Comparison of ENCODE assay signal across 20 mouse cellular contexts in genomic region chr17:47258296-47258695, GRCm38 (mm10).
DNase-seq lines count a peak whose midpoint lies in the region; ATAC-seq and TF ChIP-seq lines count a peak whose summit lies in the region.
"Had no signal": no experiment of that assay in that cellular context is flagged by ENCODE, and none has a peak within 500 bp of the region (broad histone marks: within the 10 kb centered on the region; RNA-seq: fewer than 3 reads in every experiment).

No protein-coding gene starts in this region.

- peaks cover 25% of the 10 kb centered on the region for H3K9me3 ChIP-seq in megakaryocyte, embryonic 14.5 days
- H3K9me3 ChIP-seq in forebrain, embryonic 14.5 days (replicated peaks; ENCODE audit: control insufficient read depth, low read length): no peaks in the 10 kb centered on the region
- H3K9me3 ChIP-seq: embryonic facial prominence, embryonic 13.5 days had no signal

- peak overlapping the region; percentile 75 for H3K4me3 ChIP-seq in megakaryocyte, embryonic 14.5 days (replicated peaks)
- H3K4me3 ChIP-seq in forebrain, embryonic 14.5 days (ENCODE audit: low read depth, low read length): no peak overlapping the region
- H3K4me3 ChIP-seq: embryonic facial prominence, embryonic 13.5 days; forebrain, embryonic 13.5 days; gastrocnemius, adult 2 months; heart, embryonic 13.5 days had no signal

- POLR2A ChIA-PET in Patski (lab: Charles Lee): interaction anchor here (0.6 kb wide), 1 partner anchor 118 kb away, joined by 4 read pairs; no protein-coding TSS in a partner anchor

- peaks cover 42% of the 10 kb centered on the region for H3K36me3 ChIP-seq in megakaryocyte, embryonic 14.5 days (replicated peaks; ENCODE audit: low read length)
- peaks cover 4% of the 10 kb centered on the region; the same call in 1 of the 2 replicates for H3K36me3 ChIP-seq in forebrain, embryonic 14.5 days (ENCODE audit: control insufficient read depth, insufficient read depth, low read length)

- in situ Hi-C loops in Patski (cut with MboI; ENCODE audit: low pct_unique_long_range_greater_than_20kb): no loop called here

- CTCF ChIA-PET in Patski (lab: Charles Lee): no interaction called here

- no peak overlapping the region for H3K4me2 ChIP-seq in forebrain, embryonic 14.5 days (ENCODE audit: low read length)
- H3K4me2 ChIP-seq: embryonic facial prominence, embryonic 13.5 days; forebrain, embryonic 13.5 days; heart, embryonic 13.5 days had no signal

- H3K27ac ChIP-seq in forebrain, embryonic 14.5 days (ENCODE audit: low read depth, low read length): no peak overlapping the region
- H3K27ac ChIP-seq: embryonic facial prominence, embryonic 13.5 days; forebrain, embryonic 13.5 days; gastrocnemius, adult 2 months; heart, embryonic 13.5 days had no signal

- no peak overlapping the region for H3K9ac ChIP-seq in forebrain, embryonic 14.5 days (ENCODE audit: low read length)
- H3K9ac ChIP-seq: embryonic facial prominence, embryonic 13.5 days; forebrain, embryonic 13.5 days; heart, embryonic 13.5 days had no signal

- no peak for TF ChIP-seq CTCF in Patski (IDR thresholded peaks at IDR 0.05)

- peaks cover 21% of the 10 kb centered on the region for H3K4me1 ChIP-seq in megakaryocyte, embryonic 14.5 days
- H3K4me1 ChIP-seq in forebrain, embryonic 14.5 days (ENCODE audit: control insufficient read depth, insufficient read depth, low read length): no peaks in the 10 kb centered on the region
- H3K4me1 ChIP-seq: embryonic facial prominence, embryonic 13.5 days; heart, embryonic 13.5 days had no signal

- no peak for ATAC-seq in Patski
- ATAC-seq in forebrain, embryonic 14.5 days: no peak
- no peak for ATAC-seq in cerebellum, adult (ENCODE audit: insufficient number of reproducible peaks, low FRiP score, low TSS enrichment)
- ATAC-seq: forebrain, embryonic 13.5 days; hindbrain, embryonic 16.5 days; inflammation-experienced regulatory T-cells, adult 6 months; intestine, postnatal 0 days had no signal

- H3K27me3 ChIP-seq in Patski: no peaks in the 10 kb centered on the region
- H3K27me3 ChIP-seq in megakaryocyte, embryonic 14.5 days (replicated peaks): no peaks in the 10 kb centered on the region
- H3K27me3 ChIP-seq in forebrain, embryonic 14.5 days (replicated peaks; ENCODE audit: control insufficient read depth, insufficient read depth, low read length): no peaks in the 10 kb centered on the region
- H3K27me3 ChIP-seq: CH12.LX; embryonic facial prominence, embryonic 13.5 days; forebrain, embryonic 13.5 days; heart, embryonic 13.5 days had no signal

- DNase-seq in 416B (ENCODE audit: low read depth): peak; percentile 69
- DNase-seq in Patski (ENCODE audit: low read depth, low spot score): peak; percentile 41
- DNase-seq in forebrain, embryonic 14.5 days (ENCODE audit: low spot score): no peak
- DNase-seq in ovary, postnatal 10 days (ENCODE audit: low spot score): no peak
- DNase-seq: adrenal gland, postnatal 10 days; cerebellum, adult 18-20 months; cerebellum, postnatal 25 days; gastrocnemius, adult 2 months; gastrocnemius, postnatal 25 days; heart, adult 11 months; heart, postnatal 36 days had no signal

- WGBS in forebrain, embryonic 14.5 days: 97% methylated on average over 2 of the region's 2 CpGs

Comparison
In these comparisons a context has a peak if more than half of its experiments do, and no peak if none do; other contexts are left out.
1. DNase-seq: peak in 416B (single experiment) and Patski (single experiment); none in forebrain, embryonic 14.5 days (single experiment) and ovary, postnatal 10 days (single experiment).